Mouse (Mus musculus) embryonic facial prominence, embryonic 15.5 days (tissue): ENCODE data around the gene Ahcyl1. TPM values are rescaled to one million over a fixed set of nuclear protein-coding genes. Genes with fewer than 3 reads are reported as not detected.

Experiments used
- ATAC-seq: fragments of 200-750 bp; cut with Nextera tagmentation; 2 replicates; pipeline ENCODE4 v1.8.0; 2017; ENCODE audit warnings: low read depth, moderate TSS enrichment; ENCODE audit not compliant: insufficient number of reproducible peaks, low FRiP score, low TSS enrichment
- H3K27ac ChIP-seq: fragments of 300-500 bp; sonication (generic); replicated peaks from 2 replicates; pipeline ENCODE4 v1.5.1; 2015; ENCODE audit warnings: mild to moderate bottlenecking, inconsistent platforms
- H3K27me3 ChIP-seq: fragments of 300-500 bp; sonication (generic); 2 replicates; pipeline ENCODE4 v1.6.1; 2015; ENCODE audit warnings: inconsistent platforms
- H3K36me3 ChIP-seq: fragments of 300-500 bp; sonication (generic); 2 replicates; pipeline ENCODE4 v1.6.1; 2015; ENCODE audit warnings: mild to moderate bottlenecking, inconsistent platforms
- H3K4me1 ChIP-seq: fragments of 300-500 bp; sonication (generic); 2 replicates; pipeline ENCODE4 v1.6.1; 2015; ENCODE audit warnings: inconsistent platforms
- H3K4me2 ChIP-seq: fragments of 300-500 bp; sonication (generic); replicated peaks from 2 replicates; pipeline ENCODE4 v1.6.1; 2015; ENCODE audit warnings: mild to moderate bottlenecking, inconsistent platforms
- H3K4me3 ChIP-seq: fragments of 300-500 bp; sonication (generic); replicated peaks from 2 replicates; pipeline ENCODE4 v1.5.1; 2015; ENCODE audit warnings: mild to moderate bottlenecking, inconsistent platforms
- H3K9ac ChIP-seq: fragments of 300-500 bp; sonication (generic); 2 replicates; pipeline ENCODE4 v1.6.1; 2015; ENCODE audit warnings: inconsistent platforms
- H3K9me3 ChIP-seq: fragments of 300-500 bp; sonication (generic); replicated peaks from 2 replicates; pipeline ENCODE4 v1.6.1; 2016; ENCODE audit warnings: inconsistent platforms
- WGBS: fragments of 180-500 bp; shearing (Covaris S2); methylation state at CpG from one replicate; pipeline ENCODE4 v1.1.7; 2015; 5-methylcytosine and 5-hydroxymethylcytosine counted together
- polyA plus RNA-seq: library from polyadenylated mRNA; unstranded; fragments of >200 nt; fragmentation: Nextera tagmentation; extraction: Ambion mirVana; gene quantifications from 2 replicates; pipeline ENCODE4 v1.2.1, GENCODE M21; 2015

Ahcyl1 gene
- polyA plus RNA-seq, 1 experiment from 2014 or later, result 85.2 TPM

DNA sequence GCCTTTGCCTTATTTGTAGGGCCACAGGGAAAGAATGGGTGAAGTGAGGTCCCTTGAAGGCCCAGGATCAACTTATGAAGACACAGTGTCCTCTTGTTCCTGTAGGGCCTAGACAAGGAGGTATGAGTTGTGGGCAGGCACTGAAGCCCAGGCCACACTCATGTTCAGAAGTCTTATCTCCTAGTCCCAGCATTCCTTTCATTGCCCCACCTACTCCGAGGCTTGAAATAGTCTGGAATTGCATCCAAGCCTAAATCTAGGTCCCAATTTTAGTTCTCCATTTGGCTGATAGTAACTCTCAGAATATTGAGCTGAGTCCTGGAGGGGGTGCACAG, 8.0 kb upstream of the Ahcyl1 start:
- no peaks in the 10 kb centered on the region for H3K36me3 ChIP-seq
- 83% methylated on average over 1 of the region's 1 CpGs for WGBS
- H3K9me3 ChIP-seq, result no peaks in the 10 kb centered on the region
- 0 out of 2 replicates have a peak, but pooled peaks cover 7% of the 10 kb centered on the region for H3K4me1 ChIP-seq
- no peak overlapping the region for H3K27ac ChIP-seq
- no peak overlapping the region for H3K4me3 ChIP-seq
- no peaks in the 10 kb centered on the region for H3K27me3 ChIP-seq
- no peak overlapping the region for H3K9ac ChIP-seq
- no peak overlapping the region for H3K4me2 ChIP-seq
- no peak for ATAC-seq

DNA sequence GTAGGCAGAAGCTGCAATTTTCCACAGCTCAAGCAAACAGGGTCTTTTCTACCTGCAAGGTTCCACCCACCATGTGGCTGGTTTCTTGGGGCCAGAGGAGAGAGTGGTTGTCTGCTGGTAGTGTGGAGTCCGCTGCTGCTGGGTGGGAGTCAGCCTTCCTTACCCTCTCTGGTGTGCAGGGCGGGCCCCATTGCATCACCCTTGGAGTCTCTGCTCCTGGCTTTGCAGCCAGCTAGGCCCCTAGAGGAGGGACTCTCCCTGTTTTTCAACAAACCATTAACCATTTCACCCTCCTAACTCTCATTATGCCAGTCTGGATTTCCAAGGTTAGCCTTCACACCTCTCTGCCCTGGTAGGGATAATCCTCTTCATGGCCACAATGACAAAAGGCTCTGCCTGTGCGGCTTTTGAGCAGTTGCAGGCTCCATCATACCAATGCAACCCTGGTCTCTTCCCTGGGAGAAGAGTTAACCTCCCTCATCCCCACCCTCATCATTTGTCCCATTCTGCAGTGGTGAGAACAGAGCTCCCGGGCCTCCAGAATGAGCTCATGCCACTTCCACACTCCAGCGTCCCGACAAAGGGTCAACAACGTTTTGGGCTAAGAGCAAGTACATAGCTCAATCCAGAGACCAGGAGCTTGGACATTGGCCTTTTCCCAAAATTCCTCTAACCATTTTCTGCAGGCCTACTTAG, 7.5 kb upstream of the Ahcyl1 start:
- Histone ChIP-seq H3K36me3 (no peaks in the 10 kb centered on the region), H3K9me3 (no peaks in the 10 kb centered on the region), H3K4me1 (0 out of 2 replicates have a peak, but pooled peaks cover 7% of the 10 kb centered on the region), H3K4me3 (no peak overlapping the region), H3K9ac (no peak overlapping the region), H3K4me2 (no peak overlapping the region), H3K27ac (no peak overlapping the region), H3K27me3 (no peaks in the 10 kb centered on the region)
- no peak for ATAC-seq
- 81% methylated on average over 7 of the region's 7 CpGs for WGBS

DNA sequence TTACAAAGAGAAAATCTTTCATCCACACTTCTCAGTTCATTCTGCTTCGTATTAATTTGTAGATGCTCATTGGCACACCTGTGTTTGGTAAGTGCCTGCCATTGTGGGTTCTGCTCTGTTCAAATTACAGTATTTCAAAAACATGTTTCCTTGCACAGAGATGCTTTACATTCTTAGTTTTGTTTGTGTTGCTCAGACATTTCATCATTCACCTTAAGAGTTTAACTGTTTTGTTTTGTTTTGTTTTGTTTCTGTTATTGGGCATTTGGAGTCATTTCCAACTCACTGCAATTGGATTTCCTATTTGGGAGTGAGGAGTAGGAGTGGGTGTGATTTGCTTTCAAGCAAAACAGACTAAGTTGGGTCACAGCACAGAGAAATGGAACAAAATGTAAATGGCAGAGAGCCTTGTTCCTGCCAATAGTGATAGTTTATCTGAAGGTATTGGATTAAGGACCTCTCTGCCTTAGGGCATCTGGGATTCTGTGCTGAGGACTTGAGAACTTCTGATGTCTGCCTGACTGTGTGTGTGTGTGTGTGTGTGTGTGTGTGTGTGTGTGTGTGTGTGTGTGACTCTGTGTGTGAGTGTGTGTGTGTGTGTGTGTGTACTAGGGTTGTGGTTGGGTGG, 5.5 kb upstream of the Ahcyl1 start:
- no peaks in the 10 kb centered on the region for H3K36me3 ChIP-seq
- no peak for ATAC-seq
- no peak overlapping the region for H3K4me3 ChIP-seq
- 88% methylated on average over 1 of the region's 1 CpGs for WGBS
- no peak overlapping the region for H3K27ac ChIP-seq
- no peak overlapping the region for H3K9ac ChIP-seq
- peaks cover 7% of the 10 kb centered on the region; the same call in 1 of the 2 replicates for H3K4me1 ChIP-seq
- no peak overlapping the region for H3K4me2 ChIP-seq
- H3K9me3 ChIP-seq, result no peaks in the 10 kb centered on the region
- no peaks in the 10 kb centered on the region for H3K27me3 ChIP-seq

DNA sequence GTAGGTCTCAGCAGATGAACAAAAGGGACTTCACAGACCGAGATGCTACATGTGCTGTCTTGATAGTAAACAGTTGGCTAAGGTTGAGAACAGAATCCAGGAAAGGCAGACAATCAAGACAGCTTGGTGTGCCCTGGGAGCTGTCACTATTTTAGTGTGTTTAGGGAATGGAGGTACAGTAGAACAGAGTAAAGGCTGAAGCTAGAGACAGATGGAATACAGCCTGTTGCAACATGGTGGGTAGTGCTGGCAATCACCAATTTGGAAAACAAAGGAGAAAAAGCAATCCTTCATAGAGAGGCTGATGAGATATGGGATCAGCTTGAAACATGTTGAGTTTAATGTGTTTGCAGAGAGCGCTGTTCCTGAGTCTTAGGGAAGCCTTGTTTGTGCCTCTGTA, 4.3 kb upstream of the Ahcyl1 start:
- 88% methylated on average over 2 of the region's 2 CpGs for WGBS
- no peak overlapping the region for H3K4me2 ChIP-seq
- ATAC-seq, result no peak
- no peaks in the 10 kb centered on the region for H3K9me3 ChIP-seq
- H3K27ac ChIP-seq, result no peak overlapping the region
- H3K4me3 ChIP-seq, result no peak overlapping the region
- H3K9ac ChIP-seq, result no peak overlapping the region
- H3K27me3 ChIP-seq, result no peaks in the 10 kb centered on the region
- no peaks in the 10 kb centered on the region for H3K36me3 ChIP-seq
- peaks cover 7% of the 10 kb centered on the region; the same call in 1 of the 2 replicates for H3K4me1 ChIP-seq

DNA sequence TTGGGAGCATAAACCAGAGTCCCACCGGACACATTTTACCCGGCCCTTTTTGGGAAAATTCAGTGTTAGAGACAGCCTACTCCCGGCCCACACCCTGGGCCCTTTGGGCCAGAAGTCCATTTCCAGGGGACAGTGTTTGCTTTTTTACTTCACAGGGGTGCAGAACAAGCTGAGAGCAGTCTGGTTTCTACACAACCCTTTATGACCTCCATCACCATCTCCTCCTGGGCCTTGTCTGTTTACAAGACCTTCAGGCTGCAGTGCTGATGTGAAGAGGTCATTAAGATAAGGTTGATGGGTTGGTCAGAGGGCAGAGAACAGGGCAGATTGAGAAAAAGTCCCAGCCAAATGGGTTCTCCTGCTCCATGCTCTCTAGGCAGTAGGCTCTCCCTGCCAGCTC, 550 bp upstream of the Ahcyl1 start:
- WGBS, result 40% methylated on average over 3 of the region's 3 CpGs
- ATAC-seq, result no peak; the same call in 1 of the 2 replicates
- peak overlapping the region; percentile 89; the same call in 1 of the 2 replicates for H3K4me3 ChIP-seq

DNA sequence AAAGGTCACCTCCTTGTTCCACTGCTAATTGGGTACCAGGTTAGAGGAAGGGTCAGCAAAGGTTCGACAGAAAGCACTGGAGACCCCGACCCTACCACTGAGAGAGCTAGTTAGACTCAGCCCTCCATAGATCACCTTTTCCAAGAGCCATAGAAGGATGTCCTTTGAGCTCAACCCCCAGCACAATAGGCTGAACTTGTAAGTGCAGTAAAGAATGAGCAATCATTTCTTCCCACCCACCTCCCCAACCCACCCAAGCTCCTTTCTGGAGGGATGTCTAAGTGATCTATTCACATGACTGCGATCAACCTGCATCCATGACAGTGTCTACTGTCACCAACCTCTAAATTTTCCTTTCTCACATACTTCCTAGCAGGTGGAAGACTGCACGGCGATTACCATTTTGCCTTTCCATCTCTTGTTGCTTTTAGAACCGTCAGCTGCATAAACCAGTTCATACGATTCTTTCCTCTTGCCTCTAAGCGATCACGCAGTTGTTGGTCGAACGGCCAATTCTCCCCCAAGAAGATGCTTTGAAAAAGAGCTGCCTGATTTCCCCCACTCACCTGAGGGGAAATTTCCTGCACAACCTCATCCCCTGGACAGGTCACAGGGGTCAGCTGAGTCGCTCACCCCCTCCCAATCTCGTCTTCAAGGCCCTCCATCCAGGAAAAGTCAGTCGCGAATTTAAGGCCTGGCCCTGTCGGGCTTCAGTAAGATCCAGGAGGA, 977 bp downstream of the Ahcyl1 start:
- H3K27ac ChIP-seq, result peak overlapping the region; percentile 96
- peak overlapping the region; percentile 65 for H3K4me2 ChIP-seq
- no peaks in the 10 kb centered on the region for H3K27me3 ChIP-seq
- peak overlapping the region; percentile 89 for H3K4me3 ChIP-seq
- WGBS, result 6% methylated on average over 16 of the region's 16 CpGs
- ATAC-seq, result no peak
- H3K9ac ChIP-seq, result peak overlapping the region; percentile 97
- H3K9me3 ChIP-seq, result no peaks in the 10 kb centered on the region
- no peaks in the 10 kb centered on the region for H3K36me3 ChIP-seq
- peaks cover 33% of the 10 kb centered on the region for H3K4me1 ChIP-seq

More for the DNA sequence above, 550 bp upstream of the Ahcyl1 start:
- Histone ChIP-seq H3K4me1 (peaks cover 25% of the 10 kb centered on the region), H3K27me3 (no peaks in the 10 kb centered on the region), H3K4me2 (peak overlapping the region; percentile 17; the same call in 1 of the 2 replicates), H3K9me3 (no peaks in the 10 kb centered on the region), H3K36me3 (no peaks in the 10 kb centered on the region), H3K9ac (no peak overlapping the region), H3K27ac (no peak overlapping the region)

DNA sequence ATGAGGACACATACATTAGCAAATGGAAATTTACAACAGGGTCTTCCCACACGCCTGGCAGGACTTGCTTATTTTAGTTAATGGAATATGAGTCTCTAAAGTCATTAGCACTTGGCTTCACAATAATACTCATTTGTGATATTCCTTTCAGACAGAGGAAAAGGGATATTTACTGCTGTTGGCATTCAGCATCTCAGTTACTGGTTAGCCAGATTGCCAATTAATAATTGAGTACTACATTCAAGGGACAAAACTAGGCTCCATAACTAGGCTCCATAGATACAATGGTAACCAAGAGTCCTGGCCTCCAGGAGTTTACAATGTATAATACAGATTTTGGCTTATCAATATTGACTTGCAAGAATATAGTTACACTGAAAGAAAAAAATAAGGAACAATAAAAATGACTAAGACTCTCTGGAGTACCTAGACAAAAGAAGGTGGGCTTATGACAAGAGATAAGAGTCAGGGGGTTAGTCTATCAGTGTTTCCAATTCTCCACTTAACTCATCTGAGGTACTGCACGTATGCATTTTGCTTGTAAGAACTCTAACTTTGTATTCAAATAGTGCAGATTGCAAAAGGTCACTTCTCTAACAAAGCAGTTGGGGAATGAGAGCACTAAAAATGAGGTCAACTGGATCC, 2.0 kb downstream of the Ahcyl1 start:
- WGBS, result 65% methylated on average over 2 of the region's 2 CpGs

DNA sequence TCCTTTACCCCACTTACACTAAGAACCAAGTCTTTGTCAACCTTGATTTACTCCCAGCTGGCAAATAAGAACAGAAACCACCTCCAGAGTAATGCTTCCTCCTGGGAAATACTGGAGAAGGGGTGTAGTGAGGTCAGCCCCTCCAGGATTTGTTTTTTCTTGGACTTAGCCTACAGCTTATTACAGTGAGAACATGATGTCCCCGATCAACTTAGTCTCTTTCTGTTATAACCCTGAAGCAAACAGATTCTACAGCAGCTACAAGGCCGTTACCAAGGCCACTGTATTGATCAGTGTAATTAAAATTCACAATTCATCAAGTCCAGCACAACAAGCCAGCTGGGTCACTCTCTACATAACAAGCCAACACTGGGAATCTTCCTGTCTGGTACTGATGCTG, 6.0 kb downstream of the Ahcyl1 start:
- H3K4me1 ChIP-seq, result peaks cover 51% of the 10 kb centered on the region
- H3K9me3 ChIP-seq, result no peaks in the 10 kb centered on the region
- H3K4me3 ChIP-seq, result no peak overlapping the region
- H3K27me3 ChIP-seq, result no peaks in the 10 kb centered on the region
- peak overlapping the region; percentile 28 for H3K27ac ChIP-seq
- H3K4me2 ChIP-seq, result no peak overlapping the region
- no peak for ATAC-seq
- WGBS, result 71% methylated on average over 2 of the region's 2 CpGs
- no peaks in the 10 kb centered on the region for H3K36me3 ChIP-seq
- no peak overlapping the region for H3K9ac ChIP-seq

More for the DNA sequence above, 2.0 kb downstream of the Ahcyl1 start:
- peak overlapping the region; percentile 65 for H3K4me2 ChIP-seq
- H3K9me3 ChIP-seq, result no peaks in the 10 kb centered on the region
- H3K27ac ChIP-seq, result no peak overlapping the region
- no peaks in the 10 kb centered on the region for H3K36me3 ChIP-seq
- no peaks in the 10 kb centered on the region for H3K27me3 ChIP-seq
- H3K9ac ChIP-seq, result no peak overlapping the region
- ATAC-seq, result no peak
- H3K4me1 ChIP-seq, result peaks cover 43% of the 10 kb centered on the region
- peak overlapping the region; percentile 89 for H3K4me3 ChIP-seq

DNA sequence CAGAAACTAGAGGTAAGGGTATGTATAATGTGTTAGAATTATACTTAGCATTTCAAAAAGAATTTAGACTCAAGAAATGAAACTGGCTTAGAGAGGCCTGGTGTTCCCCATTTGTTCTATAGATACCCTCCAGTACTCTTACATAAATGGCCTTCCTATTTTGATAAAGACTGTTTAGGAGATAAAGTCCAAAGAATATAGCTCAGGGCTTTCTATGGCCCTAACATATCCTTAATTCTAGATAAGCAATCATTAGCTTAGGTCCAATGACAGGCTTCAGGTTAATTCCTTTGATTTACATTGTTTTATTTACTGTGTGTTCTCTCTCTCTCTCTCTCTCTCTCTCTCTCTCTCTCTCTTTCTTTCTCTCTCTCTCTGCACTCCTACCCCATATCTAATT, 7.1 kb downstream of the Ahcyl1 start:
- H3K4me3 ChIP-seq, result no peak overlapping the region
- H3K27me3 ChIP-seq, result no peaks in the 10 kb centered on the region
- no peak overlapping the region for H3K27ac ChIP-seq
- no peaks in the 10 kb centered on the region for H3K9me3 ChIP-seq
- ATAC-seq, result no peak
- peaks cover 46% of the 10 kb centered on the region for H3K4me1 ChIP-seq
- no peaks in the 10 kb centered on the region for H3K36me3 ChIP-seq
- no peak overlapping the region for H3K4me2 ChIP-seq
- H3K9ac ChIP-seq, result no peak overlapping the region

DNA sequence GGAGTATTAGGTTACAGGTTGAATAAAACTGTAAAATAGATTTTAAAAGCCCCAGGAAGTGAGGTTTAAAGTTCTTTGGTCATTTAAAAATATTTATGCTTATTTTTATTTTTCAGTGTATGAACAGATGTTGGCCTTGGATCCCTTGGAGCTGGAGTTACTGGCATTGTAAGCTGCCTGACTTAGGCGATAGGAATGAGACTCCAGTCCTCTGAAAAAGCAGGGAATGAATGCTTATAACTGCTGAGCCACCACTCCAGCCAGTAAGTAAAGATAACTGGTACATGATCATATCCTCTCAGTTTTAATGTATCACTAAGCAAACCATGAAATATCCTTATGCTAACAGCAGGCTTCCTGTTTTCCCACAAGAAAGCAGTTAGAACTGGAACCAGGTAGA, 8.1 kb downstream of the Ahcyl1 start:
- H3K9ac ChIP-seq, result no peak overlapping the region
- no peaks in the 10 kb centered on the region for H3K9me3 ChIP-seq
- WGBS, result 60% methylated on average over 1 of the region's 1 CpGs
- no peak overlapping the region for H3K4me3 ChIP-seq
- no peak overlapping the region for H3K4me2 ChIP-seq
- H3K27ac ChIP-seq, result no peak overlapping the region
- no peaks in the 10 kb centered on the region for H3K36me3 ChIP-seq
- H3K4me1 ChIP-seq, result peaks cover 45% of the 10 kb centered on the region
- no peaks in the 10 kb centered on the region for H3K27me3 ChIP-seq
- no peak for ATAC-seq

DNA sequence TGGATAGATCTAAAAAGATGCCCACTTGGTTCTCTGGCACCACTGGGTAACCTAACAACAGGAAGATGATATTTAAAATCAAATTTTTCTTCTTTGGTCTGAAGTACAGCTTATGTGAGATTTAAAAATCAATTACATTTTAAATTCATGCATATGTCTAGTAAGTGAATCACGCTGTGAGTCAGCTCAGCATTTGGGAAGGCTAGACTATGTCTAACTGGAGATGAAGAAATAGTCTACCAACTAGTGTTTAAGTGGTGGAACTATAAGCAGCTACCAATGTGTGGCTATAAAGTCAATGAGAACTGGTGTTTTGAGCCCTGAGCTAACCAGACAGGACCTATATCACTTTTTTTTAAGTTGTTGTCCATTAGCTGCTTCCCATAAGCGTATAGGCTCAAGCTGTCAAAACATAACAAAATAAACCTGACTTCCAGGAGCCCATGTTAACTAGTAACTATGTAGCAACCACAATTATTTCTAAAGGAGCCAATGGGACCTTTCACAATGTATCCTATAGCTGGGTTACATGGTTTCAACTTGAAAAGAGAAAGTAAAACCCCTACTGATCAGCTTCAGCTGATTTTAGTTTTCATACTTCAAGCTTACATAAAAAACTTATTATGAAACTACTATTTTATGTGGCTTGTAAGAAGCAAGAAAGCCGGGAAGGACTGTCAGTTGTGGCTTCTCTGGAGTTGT, 9.9 kb downstream of the Ahcyl1 start:
- Histone ChIP-seq H3K36me3 (no peaks in the 10 kb centered on the region), H3K9me3 (no peaks in the 10 kb centered on the region), H3K27me3 (no peaks in the 10 kb centered on the region), H3K9ac (no peak overlapping the region), H3K4me3 (no peak overlapping the region), H3K27ac (no peak overlapping the region), H3K4me2 (no peak overlapping the region), H3K4me1 (peaks cover 50% of the 10 kb centered on the region)
- no peak for ATAC-seq
- WGBS, result 59% methylated on average over 3 of the region's 3 CpGs
